Mouse (Mus musculus) cortical plate, adult 2 months (tissue): ENCODE data around the gene Tbx21. TPM values are rescaled to one million over a fixed set of nuclear protein-coding genes. Genes with fewer than 3 reads are reported as not detected.

Experiments used
- H3K27ac ChIP-seq: fragments of 200-500 bp; 2 replicates; pipeline ENCODE4 v1.5.1; 2012; ENCODE audit warnings: low read length, control low read depth, inconsistent platforms; ENCODE audit not compliant: insufficient read depth
- H3K4me1 ChIP-seq: fragments of 200-500 bp; 2 replicates; pipeline ENCODE4 v1.6.1; 2011; ENCODE audit warnings: low read length; ENCODE audit not compliant: control insufficient read depth, insufficient read depth
- H3K4me3 ChIP-seq: fragments of 200-500 bp; 2 replicates; pipeline ENCODE4 v1.5.1; 2011; ENCODE audit warnings: mild to moderate bottlenecking, low read length, control low read depth; ENCODE audit not compliant: insufficient read depth
- CTCF ChIP-seq: fragments of 200-500 bp; IDR thresholded peaks from 2 replicates; pipeline ENCODE4 v1.5.1; 2011; ENCODE audit warnings: mild to moderate bottlenecking, control low read depth, low read length; ENCODE audit not compliant: insufficient read depth; ENCODE audit errors: extremely low read depth
- POLR2A ChIP-seq: fragments of 200-500 bp; IDR thresholded peaks from 2 replicates; pipeline ENCODE4 v1.6.1; 2011; ENCODE audit warnings: mild to moderate bottlenecking, low read length, control low read depth; ENCODE audit not compliant: insufficient read depth; ENCODE audit errors: extremely low read depth
- polyA plus RNA-seq: library from polyadenylated mRNA; depleted of rRNA; stranded (reverse); fragments of >200 nt; gene quantifications from 2 replicates; pipeline ENCODE4 v1.2.3, GENCODE M21; 2012; rRNA removed

The Tbx21 gene
- 0.10 and 0.11 TPM in 2 replicates for polyA plus RNA-seq

DNA sequence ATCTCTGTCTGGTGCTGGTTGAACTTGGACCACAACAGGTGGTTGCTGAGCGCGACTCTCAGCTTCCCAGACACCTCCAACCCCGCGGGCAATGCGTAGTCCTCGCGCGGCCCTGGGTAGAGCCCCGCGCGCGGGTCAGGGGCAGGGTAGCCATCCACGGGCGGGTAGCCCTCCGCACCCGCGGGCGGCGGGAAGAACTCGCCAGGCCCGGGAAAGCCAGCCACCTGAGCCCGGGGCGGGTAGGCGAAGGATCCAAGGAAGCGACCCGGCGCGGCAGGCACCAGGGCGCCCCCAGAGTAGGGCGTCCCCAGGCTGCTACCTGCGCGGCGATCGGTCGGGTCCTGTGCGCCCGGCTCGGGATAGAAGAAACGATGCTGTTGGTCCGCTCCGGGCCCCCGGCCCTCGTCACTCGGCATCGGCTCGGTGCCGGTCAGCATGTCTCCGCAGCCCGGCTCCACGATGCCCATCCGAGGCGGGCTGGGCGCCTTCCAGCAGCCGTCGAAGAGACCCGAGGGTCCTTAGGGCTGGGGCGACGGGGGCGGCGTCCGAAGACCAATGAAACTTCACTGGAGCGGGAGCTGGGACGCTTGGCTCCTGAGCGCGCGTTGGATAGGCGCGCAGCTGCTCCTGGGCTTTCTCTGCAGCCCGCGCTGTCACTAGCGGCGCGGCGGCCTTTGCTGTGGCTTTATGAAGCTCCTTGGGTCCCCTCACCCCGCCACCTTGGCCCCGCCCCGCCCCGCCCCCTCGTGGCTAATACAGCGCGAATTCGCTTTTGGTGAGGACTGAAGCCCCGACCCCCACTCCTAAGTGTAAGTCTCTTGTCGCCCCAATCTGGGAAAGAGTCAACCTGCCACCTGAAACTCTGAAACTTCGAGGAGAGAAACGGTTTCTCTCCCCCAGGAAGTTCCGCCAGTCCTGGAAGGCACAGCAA lies at the start of gene Tbx21:
Tbx21 (minus strand) TSS at position 661 of the 931 bp plus-strand sequence.
- no peak within 1 kb of the TSS for H3K4me3 ChIP-seq
- no peak within 1 kb of the TSS for H3K27ac ChIP-seq
- H3K4me1 ChIP-seq: no peaks in the 10 kb centered on the region
- TF ChIP-seq POLR2A (no peak), CTCF (no peak)

DNA sequence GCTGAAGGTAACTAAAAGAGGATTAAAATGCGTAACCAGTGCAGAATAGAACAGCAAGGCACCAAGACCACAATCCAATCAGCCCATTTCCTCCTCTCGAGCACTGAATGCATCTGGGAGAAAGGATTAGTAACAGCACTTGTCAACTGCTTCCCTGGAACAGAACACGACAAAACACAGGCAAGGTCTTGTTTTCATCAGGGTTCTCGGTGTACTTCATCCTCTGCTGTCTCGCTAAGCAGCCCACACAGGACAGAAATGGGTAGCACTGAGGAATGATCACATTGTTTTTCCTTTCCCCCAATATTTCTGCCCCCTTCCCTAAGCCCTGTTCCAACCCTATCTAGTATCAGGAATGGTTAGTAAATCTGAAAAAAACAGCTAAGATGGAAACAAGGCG lies 45.2 kb upstream of the Tbx21 start:
- Histone ChIP-seq H3K4me3 (no peak overlapping the region), H3K4me1 (peaks cover 8% of the 10 kb centered on the region), H3K27ac (no peak overlapping the region)
- TF ChIP-seq CTCF (no peak), POLR2A (no peak)

DNA sequence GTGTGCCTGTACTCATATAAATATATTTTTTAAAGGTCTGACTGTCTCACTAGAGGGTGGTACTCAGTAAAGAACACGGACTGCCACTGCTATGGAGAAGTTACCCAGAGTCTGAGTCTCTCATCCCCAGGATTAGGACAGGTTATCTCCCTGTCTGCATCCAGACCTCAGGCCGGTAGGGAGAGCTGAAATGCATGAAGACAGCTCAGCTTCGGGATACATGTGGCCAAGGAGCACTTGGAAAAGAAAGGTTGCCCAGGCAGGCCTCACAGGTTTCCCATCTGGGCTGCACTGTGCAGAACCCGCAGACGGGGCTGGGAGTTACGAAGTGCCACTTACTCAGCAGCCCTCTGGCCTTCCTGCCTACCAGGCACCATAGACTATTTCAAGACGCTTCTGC lies 41.9 kb upstream of the Tbx21 start:
- Histone ChIP-seq H3K4me1 (peaks cover 10% of the 10 kb centered on the region), H3K27ac (no peak overlapping the region), H3K4me3 (no peak overlapping the region)
- TF ChIP-seq CTCF: no peak
- TF ChIP-seq POLR2A: no peak

DNA sequence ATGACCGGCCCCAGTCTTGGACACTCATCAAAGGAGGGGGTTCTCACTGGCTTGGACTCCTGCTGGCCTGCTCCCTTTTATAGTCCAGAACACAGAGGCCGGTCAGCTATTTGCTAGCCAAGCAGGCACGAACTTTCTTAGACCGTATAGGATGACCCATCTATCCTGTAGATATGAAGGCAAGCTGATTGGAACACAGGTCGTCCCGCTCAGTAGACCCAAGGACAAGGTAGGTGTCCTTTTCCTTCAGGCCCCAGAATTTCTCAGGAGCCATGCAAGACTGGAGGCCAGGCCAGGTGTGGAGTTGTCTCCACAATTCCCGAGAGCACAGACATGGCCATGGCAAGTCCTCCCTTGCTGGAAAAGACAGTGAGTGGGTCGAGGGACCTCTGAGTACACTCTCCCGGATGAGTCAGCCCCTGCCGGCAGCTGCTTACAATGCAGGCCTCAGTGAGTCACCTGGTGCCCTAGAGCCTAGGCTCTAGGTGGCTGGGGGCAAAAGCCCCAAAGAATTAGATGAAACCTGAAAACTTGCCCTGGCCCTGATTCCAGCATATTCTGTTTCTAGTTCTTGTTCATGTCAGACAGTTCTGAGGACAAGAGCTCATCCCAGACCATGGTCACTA lies 37.6 kb upstream of the Tbx21 start:
- Histone ChIP-seq H3K4me1 (peaks cover 5% of the 10 kb centered on the region), H3K4me3 (peak overlapping the region; percentile 84; the same call in 1 of the 2 replicates), H3K27ac (no peak overlapping the region)
- no peak for TF ChIP-seq CTCF
- TF ChIP-seq POLR2A: no peak

DNA sequence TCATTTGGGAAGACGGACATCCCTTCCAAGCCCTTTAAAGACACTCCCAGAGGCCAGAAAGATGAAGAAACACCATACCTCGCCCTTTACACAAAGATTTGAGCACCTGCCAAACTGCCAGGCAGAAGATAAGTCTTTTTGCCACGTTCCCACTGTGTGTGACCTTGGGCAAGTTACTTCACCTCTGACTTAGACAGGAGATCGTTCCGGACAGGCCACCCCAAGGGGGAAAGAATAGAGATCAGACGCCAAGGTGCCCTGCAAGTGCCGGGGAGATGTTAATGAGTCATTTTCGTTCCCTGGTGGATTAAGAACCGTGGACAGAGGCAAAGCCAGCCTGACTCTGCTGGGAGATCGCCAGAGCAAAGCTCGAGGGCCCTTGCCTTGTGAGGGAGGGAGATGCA lies 36.9 kb upstream of the Tbx21 start:
- peaks cover 5% of the 10 kb centered on the region for H3K4me1 ChIP-seq
- 0 out of 2 replicates have a peak overlapping the region, but pooled peaks have one; percentile 13 for H3K27ac ChIP-seq
- H3K4me3 ChIP-seq: peak overlapping the region; percentile 84; the same call in 1 of the 2 replicates
- TF ChIP-seq CTCF (no peak), POLR2A (no peak)

DNA sequence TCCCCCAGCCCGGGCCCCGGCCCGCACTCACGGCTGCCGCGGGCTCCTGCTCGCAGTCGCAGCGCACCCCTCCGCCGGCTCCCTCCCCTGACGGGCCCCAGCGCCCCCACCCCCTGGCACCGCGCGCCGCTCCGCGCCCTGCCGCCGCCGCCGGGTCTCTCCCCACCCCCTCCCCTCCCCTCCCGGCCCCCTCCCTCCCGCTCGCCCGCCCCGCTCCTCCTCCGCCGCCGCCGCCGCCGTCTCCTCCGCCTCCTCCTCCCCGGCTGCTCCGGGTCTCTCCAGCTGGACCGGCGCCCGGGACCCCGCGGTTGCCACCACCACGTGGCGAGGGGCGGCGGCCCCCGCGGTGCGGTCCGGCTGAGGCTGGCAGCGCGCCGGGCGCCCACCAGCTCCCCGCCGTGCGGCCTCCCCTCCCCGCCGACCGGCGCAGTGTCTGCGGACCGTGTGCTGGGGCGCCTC lies 36.2 kb upstream of the Tbx21 start, which contains the start of gene Tbkbp1:
Tbkbp1 (minus strand) TSS at position 153 of the 459 bp plus-strand sequence.
- TF ChIP-seq POLR2A (no peak), CTCF (no peak)
- peak within 1 kb of the TSS; percentile 84 for H3K4me3 ChIP-seq
- peaks cover 5% of the 10 kb centered on the region for H3K4me1 ChIP-seq
- H3K27ac ChIP-seq: peak within 1 kb of the TSS; percentile 75

DNA sequence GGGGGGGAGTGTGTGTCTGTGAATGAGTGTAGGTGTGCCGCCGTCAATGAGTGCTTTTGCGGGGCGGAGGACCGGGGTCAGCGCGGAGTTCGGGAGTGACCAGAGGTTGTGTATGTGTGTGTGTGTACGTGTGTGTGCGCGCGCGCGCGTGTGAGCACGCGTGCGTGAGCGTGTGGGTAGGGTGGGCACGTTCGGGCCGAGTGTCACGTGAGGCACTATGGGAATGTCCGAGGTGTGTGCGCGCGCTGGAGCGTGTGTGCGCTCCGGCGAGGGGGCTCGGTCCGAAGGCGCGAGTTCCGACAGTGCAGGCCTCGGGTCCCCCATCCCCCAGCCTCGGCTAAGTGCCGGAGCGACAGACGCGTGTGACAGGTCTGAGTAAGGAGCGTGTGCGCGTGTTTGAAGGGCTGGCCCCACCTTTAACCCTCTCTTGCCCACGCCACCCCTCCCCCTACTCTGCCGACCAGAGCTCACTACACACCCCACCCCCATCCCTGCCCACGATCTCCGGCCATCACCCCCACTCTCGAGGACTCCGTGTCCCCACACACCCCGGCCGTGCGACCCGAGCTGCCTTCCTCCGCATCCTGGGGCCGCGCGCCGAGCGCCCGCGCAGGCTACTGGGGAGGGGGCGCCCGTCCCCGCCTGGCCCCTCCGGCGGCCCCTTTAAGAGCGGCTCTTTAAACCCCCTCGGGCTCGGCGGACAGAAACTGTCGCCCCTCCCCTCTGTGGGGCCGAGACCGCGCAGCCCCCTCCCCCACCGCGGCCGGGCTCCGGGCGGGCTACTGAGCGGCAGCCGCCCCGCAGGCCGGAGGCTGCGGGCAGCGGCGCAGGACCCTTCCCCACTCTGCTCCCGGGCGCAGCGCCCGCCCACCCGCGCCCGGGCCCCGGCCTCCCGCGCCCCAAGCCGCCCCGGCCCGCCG lies 35.5 kb upstream of the Tbx21 start:
- peaks cover 5% of the 10 kb centered on the region for H3K4me1 ChIP-seq
- TF ChIP-seq CTCF (no peak), POLR2A (peak; percentile 63; the same call in 1 of the 2 replicates)
- H3K27ac ChIP-seq: peak overlapping the region; percentile 75
- peak overlapping the region; percentile 84 for H3K4me3 ChIP-seq

DNA sequence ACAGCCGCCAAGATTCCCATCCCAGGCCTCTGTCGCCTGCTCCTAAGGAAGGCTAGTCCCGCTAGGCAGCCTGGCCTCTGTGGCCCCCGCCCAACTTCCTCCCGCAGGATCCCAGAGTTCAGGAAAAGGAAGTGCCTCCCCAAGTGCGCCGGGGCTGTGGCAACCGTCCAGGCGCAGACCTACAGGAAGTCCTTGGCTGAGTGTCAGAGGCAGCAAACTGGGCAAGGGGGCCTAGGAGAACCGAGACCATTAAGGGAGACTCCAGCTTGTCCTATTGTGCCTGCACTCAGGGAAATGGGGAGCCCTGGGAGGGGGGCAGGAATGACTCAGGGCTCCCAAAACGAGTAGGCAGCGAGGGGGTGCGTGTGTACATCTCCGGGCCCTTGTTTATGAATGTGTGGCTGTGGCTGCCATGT lies 34.9 kb upstream of the Tbx21 start:
- Histone ChIP-seq H3K4me1 (peaks cover 5% of the 10 kb centered on the region), H3K27ac (peak overlapping the region; percentile 75), H3K4me3 (peak overlapping the region; percentile 84)
- TF ChIP-seq CTCF (no peak), POLR2A (no peak)
